Comparison of ENCODE assay signal across 10 mouse cellular contexts in genomic region chr4:132039975-132040645, GRCm38 (mm10). TPM values are rescaled to one million over a fixed set of nuclear protein-coding genes. Genes with fewer than 3 reads are reported as not detected.
DNase-seq lines count a peak whose midpoint lies in the region; ATAC-seq and TF ChIP-seq lines count a peak whose summit lies in the region.
"Had no signal": no experiment of that assay in that cellular context is flagged by ENCODE, and none has a peak within 500 bp of the region (broad histone marks: within the 10 kb centered on the region; RNA-seq: fewer than 3 reads in every experiment).

No protein-coding gene starts in this region.

- H3K27ac ChIP-seq in liver, adult 2 months (replicated peaks; ENCODE audit: insufficient read depth, low read depth, low read length), result peak overlapping the region; percentile 76
- 0 out of 2 replicates have a peak overlapping the region, but pooled peaks have one; percentile 39 for H3K27ac ChIP-seq in lung, embryonic 15.5 days
- H3K27ac ChIP-seq in intestine, embryonic 15.5 days, result no peak overlapping the region
- H3K27ac ChIP-seq: neural tube, embryonic 12.5 days had no signal

- no peak overlapping the region for H3K4me2 ChIP-seq in lung, embryonic 15.5 days
- H3K4me2 ChIP-seq in intestine, embryonic 15.5 days (replicated peaks), result no peak overlapping the region
- H3K4me2 ChIP-seq: neural tube, embryonic 12.5 days had no signal

- H3K9ac ChIP-seq in liver, adult 2 months (ENCODE audit: low read depth, low read length), result no peak overlapping the region
- H3K9ac ChIP-seq in lung, embryonic 15.5 days, result no peak overlapping the region
- H3K9ac ChIP-seq in intestine, embryonic 15.5 days, result no peak overlapping the region
- H3K9ac ChIP-seq: neural tube, embryonic 12.5 days had no signal

- peaks cover 7% of the 10 kb centered on the region; the same call in 1 of the 2 replicates for H3K36me3 ChIP-seq in liver, adult 2 months (ENCODE audit: control insufficient read depth, insufficient read depth, low read length)
- no peaks in the 10 kb centered on the region for H3K36me3 ChIP-seq in lung, embryonic 15.5 days
- H3K36me3 ChIP-seq in intestine, embryonic 15.5 days, result no peaks in the 10 kb centered on the region
- H3K36me3 ChIP-seq: neural tube, embryonic 12.5 days had no signal

- H3K4me1 ChIP-seq in liver, adult 2 months (ENCODE audit: control insufficient read depth, insufficient read depth, low read length), result peaks cover 15% of the 10 kb centered on the region
- peaks cover 14% of the 10 kb centered on the region; the same call in 1 of the 2 replicates for H3K4me1 ChIP-seq in lung, embryonic 15.5 days
- no peaks in the 10 kb centered on the region for H3K4me1 ChIP-seq in intestine, embryonic 15.5 days (replicated peaks)

- H3K27me3 ChIP-seq in liver, adult 2 months (ENCODE audit: control insufficient read depth, insufficient read depth, low read length), result no peaks in the 10 kb centered on the region
- H3K27me3 ChIP-seq in lung, embryonic 15.5 days, result no peaks in the 10 kb centered on the region
- no peaks in the 10 kb centered on the region for H3K27me3 ChIP-seq in intestine, embryonic 15.5 days (replicated peaks)
- H3K27me3 ChIP-seq: neural tube, embryonic 12.5 days had no signal

- peaks cover 42% of the 10 kb centered on the region for H3K79me2 ChIP-seq in liver, adult 2 months (ENCODE audit: control insufficient read depth, insufficient read depth, low read length)

- H3K4me3 ChIP-seq in liver, adult 2 months (ENCODE audit: insufficient read depth, low read depth, low read length), result no peak overlapping the region
- no peak overlapping the region for H3K4me3 ChIP-seq in lung, embryonic 15.5 days
- H3K4me3 ChIP-seq in intestine, embryonic 15.5 days (replicated peaks), result no peak overlapping the region
- H3K4me3 ChIP-seq: neural tube, embryonic 12.5 days had no signal

- no peak for TF ChIP-seq CTCF in liver, adult 2 months (IDR thresholded peaks at IDR 0.05; ENCODE audit: low read depth, low read length)

- no peaks in the 10 kb centered on the region for H3K9me3 ChIP-seq in lung, embryonic 15.5 days
- no peaks in the 10 kb centered on the region for H3K9me3 ChIP-seq in intestine, embryonic 15.5 days
- H3K9me3 ChIP-seq: neural tube, embryonic 12.5 days had no signal

- no peak for TF ChIP-seq POLR2A in liver, adult 2 months (IDR thresholded peaks at IDR 0.05; ENCODE audit: extremely low read depth, insufficient read depth, low read length)

- peak; percentile 62 for DNase-seq in liver, adult 2 months (ENCODE audit: extremely low read depth, low read depth, low spot score)
- no peak for DNase-seq in liver
- DNase-seq in thymus, postnatal 10 days (ENCODE audit: low spot score in 2 of 2), result peak; percentile 54 to 56
- DNase-seq in urinary bladder, postnatal 25 days (ENCODE audit: low spot score), result no peak
- no peak for DNase-seq in layer of hippocampus, adult 9-10 months (ENCODE audit: low spot score)

- peak; percentile 90 for ATAC-seq in common myeloid progenitor, adult 5-6 weeks (replicated peaks; ENCODE audit: low read depth, poor library complexity, severe bottlenecking)
- ATAC-seq in lung, embryonic 15.5 days (ENCODE audit: borderline replicate concordance, extremely low read depth, low FRiP score, low TSS enrichment), result no peak
- ATAC-seq in intestine, embryonic 15.5 days, result no peak

- WGBS in liver, adult 2 months, result 42% methylated on average over 8 of the region's 8 CpGs
- 56% methylated on average over 8 of the region's 8 CpGs for WGBS in lung, embryonic 15.5 days
- WGBS in intestine, embryonic 15.5 days, result 68% methylated on average over 8 of the region's 8 CpGs

RNA-seq across cellular contexts. Expression of gene Gm10300, which starts 34.4 kb away (rescaled TPM):
- total RNA-seq in liver, adult 2 months (2014; rRNA removed), result 0.09 and 0.20 TPM in 2 replicates
- polyA plus RNA-seq in liver, adult 2 months (2012; rRNA removed), result 0.04 and 0.13 TPM in 2 replicates
- 0.14 and 1.0 TPM in 2 replicates for total RNA-seq in common myeloid progenitor, adult 5-6 weeks (2017)
- polyA plus RNA-seq in lung, embryonic 15.5 days (2015; fragmentation: Nextera tagmentation; extraction: Ambion mirVana), result 0.06 and 0.09 TPM in 2 replicates
- polyA plus RNA-seq in intestine, embryonic 15.5 days (2015; fragmentation: Nextera tagmentation; extraction: Ambion mirVana), result 0.08 and 0.16 TPM in 2 replicates
- polyA plus RNA-seq: intestine, embryonic 14.5 days; neural tube, embryonic 12.5 days had no signal

RNA-seq across cellular contexts. Expression of gene Epb41, which starts 35.0 kb away (rescaled TPM):
- 46.8 and 48.0 TPM in 2 replicates for total RNA-seq in liver, adult 2 months (2014; rRNA removed)
- 29.6 and 40.7 TPM in 2 replicates for polyA plus RNA-seq in liver, adult 2 months (2012; rRNA removed)
- 89.1 and 138 TPM in 2 replicates for total RNA-seq in common myeloid progenitor, adult 5-6 weeks (2017)
- 62.2 and 65.0 TPM in 2 replicates for polyA plus RNA-seq in lung, embryonic 15.5 days (2015; fragmentation: Nextera tagmentation; extraction: Ambion mirVana)
- polyA plus RNA-seq in intestine, embryonic 15.5 days (2015; fragmentation: Nextera tagmentation; extraction: Ambion mirVana), result 50.0 and 54.2 TPM in 2 replicates

Comparison
In these comparisons a context has a peak if more than half of its experiments do, and no peak if none do; other contexts are left out.
1. DNase-seq: peak in liver, adult 2 months (single experiment) and thymus, postnatal 10 days (2 of 2); none in liver (single experiment), urinary bladder, postnatal 25 days (single experiment) and layer of hippocampus, adult 9-10 months (single experiment).